Mouse (Mus musculus) gastrocnemius, adult 2 months (tissue): Measurements from ENCODE around the gene Meiob. TPM values are rescaled to one million over a fixed set of nuclear protein-coding genes. Genes with fewer than 3 reads are reported as not detected.

ENCODE experiments used
- DNase-seq: peaks from one replicate; pipeline ENCODE4 v3.0.0; 2022
- H3K27ac ChIP-seq: fragments of 200-600 bp; 2 replicates; pipeline ENCODE4 v1.8.1; 2022; ENCODE audit warnings: mild to moderate bottlenecking
- H3K4me3 ChIP-seq: fragments of 200-600 bp; 2 replicates; pipeline ENCODE4 v1.8.1; 2022; ENCODE audit warnings: mild to moderate bottlenecking, moderate library complexity
- CTCF ChIP-seq: fragments of 200-600 bp; IDR thresholded peaks from 2 replicates; pipeline ENCODE4 v1.8.1; 2022; ENCODE audit warnings: antibody characterized with exemption, mild to moderate bottlenecking, moderate library complexity
- intact Hi-C: fragments of 180-260 bp; cut with DNase I; formaldehyde crosslinking; loops from one replicate; pipeline ENCODE4 v1.15.1; 2025
- total RNA-seq, 2 experiments: library from RNA; stranded (reverse); gene quantifications; 2 replicates each; pipeline ENCODE4 v1.2.3; 2021

The Meiob gene
- total RNA-seq, 2 experiments from 2014 or later, result not detected

DNA sequence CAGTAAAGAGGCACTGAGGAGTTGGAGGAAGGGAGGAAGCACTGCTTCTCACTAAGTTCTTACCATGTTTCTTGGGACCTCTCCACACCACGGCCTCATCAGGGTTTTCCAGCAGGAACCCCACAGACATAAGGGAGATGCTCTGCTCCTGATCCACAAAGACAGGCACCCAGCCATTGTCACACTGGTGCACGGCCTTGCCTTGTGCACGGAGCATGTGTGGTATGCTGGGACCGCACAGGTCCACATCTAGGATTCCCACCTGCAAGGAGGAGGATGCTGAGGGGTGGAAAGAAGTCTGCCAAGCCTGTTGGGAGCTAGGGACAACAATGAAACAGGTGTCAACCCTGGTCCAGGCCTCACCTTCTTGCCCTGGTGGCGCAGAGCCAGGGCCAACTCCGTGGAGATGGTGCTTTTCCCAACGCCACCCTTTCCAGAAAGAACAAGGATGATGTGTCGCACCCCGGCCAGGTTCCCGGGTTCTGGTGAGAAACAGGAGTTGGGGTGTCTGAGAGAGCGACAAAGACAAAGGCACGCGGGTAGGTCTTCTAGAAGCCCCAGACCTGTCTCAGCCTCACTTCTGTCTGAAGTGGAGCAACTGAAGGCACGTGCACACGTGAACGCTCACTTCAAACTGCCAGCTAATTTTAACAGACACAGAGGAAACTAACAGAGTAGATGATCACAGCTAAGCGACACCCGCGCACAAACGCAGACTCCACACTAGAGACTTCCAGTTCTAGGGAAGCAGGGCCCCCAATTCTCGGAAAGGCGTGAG lies 81.5 kb downstream of the Meiob start:
- intact Hi-C loops, result loop anchor here (5.0 kb wide), 1 partner anchor 33 kb away; the partner anchor contains the start of gene Fahd1

GRCm38 (mm10) chr17:24886134-24886931 lies 82.2 kb downstream of the Meiob start, which contains the start of the genes Nubp2 and Spsb3:
TSS of gene Nubp2 (minus strand) at chr17:24886349.
TSS of gene Spsb3 (plus strand) at chr17:24886643.
- TF ChIP-seq CTCF, result peak; percentile 52
- Histone ChIP-seq H3K4me3 (peak within 1 kb of the TSS; percentile 92), H3K27ac (peak within 1 kb of the TSS; percentile 99)
- DNase-seq, result peak; percentile 100
- intact Hi-C loops, result loop anchor here (5.0 kb wide), 1 partner anchor 34 kb away; the partner anchor contains the start of gene Fahd1

More for the DNA sequence above, 81.5 kb downstream of the Meiob start:
- Histone ChIP-seq H3K4me3 (peak overlapping the region; percentile 92), H3K27ac (peak overlapping the region; percentile 87)
- no peak for DNase-seq
- TF ChIP-seq CTCF, result no peak

DNA sequence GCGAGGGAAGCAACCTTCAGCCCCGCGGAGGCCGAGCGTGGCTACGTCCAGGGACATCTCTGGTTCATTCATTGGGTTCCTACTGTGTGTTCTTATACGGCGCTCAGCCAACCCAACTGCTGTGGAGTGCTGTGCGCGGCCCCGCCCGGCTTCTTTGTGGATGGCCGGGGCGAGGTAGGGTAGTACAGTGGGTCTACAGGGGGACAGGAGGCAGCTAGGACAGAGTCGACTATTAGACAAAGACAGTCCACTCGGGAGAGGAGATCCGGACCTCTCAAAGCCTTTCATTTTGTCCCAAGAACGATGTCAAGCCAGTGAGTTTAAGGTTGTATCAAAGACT lies 82.8 kb downstream of the Meiob start:
- Histone ChIP-seq H3K4me3 (peak overlapping the region; percentile 78), H3K27ac (peak overlapping the region; percentile 99)
- no peak for TF ChIP-seq CTCF
- intact Hi-C loops, result loop anchor here (5.0 kb wide), 1 partner anchor 35 kb away; the partner anchor contains the start of gene Fahd1
- no peak for DNase-seq

GRCm38 (mm10) chr17:24887291-24888080 lies 83.4 kb downstream of the Meiob start:
- intact Hi-C loops, result loop anchor here (5.0 kb wide), 1 partner anchor 35 kb away; the partner anchor contains the start of gene Fahd1
- no peak for TF ChIP-seq CTCF
- Histone ChIP-seq H3K27ac (peak overlapping the region; percentile 99), H3K4me3 (peak overlapping the region; percentile 78)
- no peak for DNase-seq

GRCm38 (mm10) chr17:24888862-24889261 lies 84.8 kb downstream of the Meiob start:
- no peak for TF ChIP-seq CTCF
- H3K27ac ChIP-seq, result 0 out of 2 replicates have a peak overlapping the region, but pooled peaks have one; percentile 5
- no peak for DNase-seq
- intact Hi-C loops, result loop anchor here (5.0 kb wide), 1 partner anchor 37 kb away; the partner anchor contains the start of gene Fahd1
- H3K4me3 ChIP-seq, result no peak overlapping the region

Other genes with a start within 250 kb of the Meiob start
- 10 to 100 TPM; 84.9 to 90.4 TPM for gene Tsc2, start 171.7 kb upstream of the Meiob start, total RNA-seq
- gene Nthl1, start 171.6 kb upstream of the Meiob start, total RNA-seq, result 1 to 10 TPM; 2.6 to 3.4 TPM
- gene Slc9a3r2, start 154.0 kb upstream of the Meiob start, total RNA-seq, result 10 to 100 TPM; 27.8 to 52.9 TPM
- not detected for gene Npw, start 145.8 kb upstream of the Meiob start, total RNA-seq
- gene Zfp598, start 134.6 kb upstream of the Meiob start, total RNA-seq, result 10 to 100 TPM; 22.1 to 24.5 TPM
- gene Syngr3, start 114.3 kb upstream of the Meiob start, total RNA-seq, result not detected
- gene Gfer, start 108.1 kb upstream of the Meiob start, total RNA-seq, result 10 to 100 TPM; 32.8 to 37.5 TPM
- gene Noxo1, start 108.1 kb upstream of the Meiob start, total RNA-seq, result under 1 TPM; 0.56 to 0.74 TPM
- gene Tbl3, start 96.6 kb upstream of the Meiob start, total RNA-seq, result 10 to 100 TPM; 15.5 to 16.7 TPM
- not detected for gene Rnf151, start 86.2 kb upstream of the Meiob start, total RNA-seq
- gene Rps2, start 86.2 kb upstream of the Meiob start, total RNA-seq, result 100 to 1,000 TPM; 508 to 641 TPM
- 100 to 1,000 TPM; 367 to 608 TPM for gene Ndufb10, start 79.8 kb upstream of the Meiob start, total RNA-seq
- 100 to 1,000 TPM; 753 to 889 TPM for gene Rpl3l, start 76.5 kb upstream of the Meiob start, total RNA-seq
- 100 to 1,000 TPM; 165 to 220 TPM for gene Msrb1, start 67.6 kb upstream of the Meiob start, total RNA-seq
- not detected for gene Hs3st6, start 51.3 kb upstream of the Meiob start, total RNA-seq
- gene Hagh, start 35.9 kb downstream of the Meiob start, total RNA-seq, result 10 to 100 TPM; 75.8 to 90.9 TPM
- 10 to 100 TPM; 34.6 to 50.6 TPM for gene Fahd1, start 46.1 kb downstream of the Meiob start, total RNA-seq
- gene Igfals, start 61.7 kb downstream of the Meiob start, total RNA-seq, result 1 to 10 TPM; 3.4 to 4.0 TPM
- gene Nubp2, start 82.1 kb downstream of the Meiob start, total RNA-seq, result 10 to 100 TPM; 10.5 to 11.3 TPM
- 10 to 100 TPM; 30.4 to 37.7 TPM for gene Spsb3, start 82.4 kb downstream of the Meiob start, total RNA-seq
- 10 to 100 TPM in 1 of 2 experiments, 1 to 10 TPM in 1; 9.3 to 10.9 TPM for gene Eme2, start 90.8 kb downstream of the Meiob start, total RNA-seq
- 10 to 100 TPM; 75.8 to 95.7 TPM for gene Mrps34, start 90.8 kb downstream of the Meiob start, total RNA-seq
- 10 to 100 TPM; 10.2 to 13.1 TPM for gene Nme3, start 92.2 kb downstream of the Meiob start, total RNA-seq
- gene Mapk8ip3, start 132.7 kb downstream of the Meiob start, total RNA-seq, result 10 to 100 TPM; 19.3 to 21.8 TPM
- gene Jpt2, start 156.4 kb downstream of the Meiob start, total RNA-seq, result 1 to 10 TPM; 5.3 to 6.8 TPM
- gene Cramp1l, start 211.5 kb downstream of the Meiob start, total RNA-seq, result 1 to 10 TPM; 6.3 to 7.1 TPM
- 1 to 10 TPM; 2.8 to 2.9 TPM for gene Ift140, start 211.8 kb downstream of the Meiob start, total RNA-seq